9 mouse cellular contexts compared by ENCODE assay signal in genomic region chr1:73364300-73364683, GRCm38 (mm10).
A peak's percentile ranks its signal among the peaks of the same experiment; 100 is the strongest.
DNase-seq lines count a peak whose midpoint lies in the region; ATAC-seq lines count a peak whose summit lies in the region.
"Had no signal": no experiment of that assay in that cellular context is flagged by ENCODE, and none has a peak within 500 bp of the region (broad histone marks: within the 10 kb centered on the region; RNA-seq: fewer than 3 reads in every experiment).

No protein-coding gene starts in this region.

- 70% methylated on average over 7 of the region's 7 CpGs for WGBS in heart, embryonic 16.5 days
- WGBS in embryonic facial prominence, embryonic 10.5 days, result 63% methylated on average over 7 of the region's 7 CpGs
- WGBS in embryonic facial prominence, embryonic 14.5 days, result 56% methylated on average over 7 of the region's 7 CpGs
- 60% methylated on average over 7 of the region's 7 CpGs for WGBS in midbrain, embryonic 11.5 days

- peak overlapping the region; percentile 32 for H3K9ac ChIP-seq in heart, embryonic 16.5 days (ENCODE audit: low read length)
- H3K9ac ChIP-seq in embryonic facial prominence, embryonic 14.5 days (ENCODE audit: low read depth, low read length), result no peak overlapping the region
- no peak overlapping the region for H3K9ac ChIP-seq in midbrain, embryonic 11.5 days (ENCODE audit: low read length)

- H3K9me3 ChIP-seq in heart, embryonic 16.5 days (replicated peaks; ENCODE audit: control insufficient read depth, low read length), result no peaks in the 10 kb centered on the region
- H3K9me3 ChIP-seq in embryonic facial prominence, embryonic 10.5 days, result no peaks in the 10 kb centered on the region
- no peaks in the 10 kb centered on the region for H3K9me3 ChIP-seq in embryonic facial prominence, embryonic 14.5 days (ENCODE audit: control insufficient read depth, low read length)
- H3K9me3 ChIP-seq in midbrain, embryonic 11.5 days (ENCODE audit: control insufficient read depth, low read length), result no peaks in the 10 kb centered on the region

- peaks cover 48% of the 10 kb centered on the region for H3K4me1 ChIP-seq in heart, embryonic 16.5 days (ENCODE audit: control insufficient read depth, insufficient read depth, low read length)
- peaks cover 49% of the 10 kb centered on the region for H3K4me1 ChIP-seq in embryonic facial prominence, embryonic 10.5 days
- peaks cover 40% of the 10 kb centered on the region for H3K4me1 ChIP-seq in embryonic facial prominence, embryonic 14.5 days (ENCODE audit: control insufficient read depth, insufficient read depth, low read length)
- peaks cover 18% of the 10 kb centered on the region for H3K4me1 ChIP-seq in midbrain, embryonic 11.5 days (ENCODE audit: control insufficient read depth, insufficient read depth, low read length)

- no peak overlapping the region for H3K4me3 ChIP-seq in heart, embryonic 16.5 days (ENCODE audit: low read length)
- no peak overlapping the region for H3K4me3 ChIP-seq in embryonic facial prominence, embryonic 10.5 days
- H3K4me3 ChIP-seq in embryonic facial prominence, embryonic 14.5 days (ENCODE audit: low read depth, low read length), result no peak overlapping the region
- no peak overlapping the region for H3K4me3 ChIP-seq in midbrain, embryonic 11.5 days (ENCODE audit: low read depth, low read length)

- peak overlapping the region; percentile 93 for H3K27ac ChIP-seq in heart, embryonic 16.5 days (ENCODE audit: low read length)
- H3K27ac ChIP-seq in embryonic facial prominence, embryonic 10.5 days (replicated peaks), result peak overlapping the region; percentile 84
- peak overlapping the region; percentile 81 for H3K27ac ChIP-seq in embryonic facial prominence, embryonic 14.5 days (replicated peaks; ENCODE audit: low read depth, low read length)
- H3K27ac ChIP-seq in midbrain, embryonic 11.5 days (ENCODE audit: low read depth, low read length), result peak overlapping the region; percentile 12; the same call in 1 of the 2 replicates

- H3K36me3 ChIP-seq in heart, embryonic 16.5 days (ENCODE audit: control insufficient read depth, insufficient read depth), result no peaks in the 10 kb centered on the region
- no peaks in the 10 kb centered on the region for H3K36me3 ChIP-seq in embryonic facial prominence, embryonic 10.5 days (replicated peaks)
- no peaks in the 10 kb centered on the region for H3K36me3 ChIP-seq in embryonic facial prominence, embryonic 14.5 days (ENCODE audit: control insufficient read depth, insufficient read depth, low read length)
- H3K36me3 ChIP-seq in midbrain, embryonic 11.5 days (ENCODE audit: control insufficient read depth, insufficient read depth, low read length), result no peaks in the 10 kb centered on the region

- ATAC-seq in heart, embryonic 16.5 days (replicated peaks; ENCODE audit: extremely low read depth, insufficient read depth, low FRiP score), result no peak
- ATAC-seq in embryonic facial prominence, embryonic 14.5 days (ENCODE audit: low read depth), result no peak
- ATAC-seq in midbrain, embryonic 11.5 days (ENCODE audit: low FRiP score), result 0 out of 2 replicates have a peak, but pooled peaks have one; percentile 4

- H3K27me3 ChIP-seq in heart, embryonic 16.5 days (ENCODE audit: control insufficient read depth, insufficient read depth, low read length), result no peaks in the 10 kb centered on the region
- H3K27me3 ChIP-seq in embryonic facial prominence, embryonic 10.5 days (replicated peaks; ENCODE audit: low read depth, poor library complexity, severe bottlenecking), result no peaks in the 10 kb centered on the region
- H3K27me3 ChIP-seq in embryonic facial prominence, embryonic 14.5 days (replicated peaks; ENCODE audit: control insufficient read depth, insufficient read depth, low read length), result no peaks in the 10 kb centered on the region
- H3K27me3 ChIP-seq in midbrain, embryonic 11.5 days (ENCODE audit: control insufficient read depth, insufficient read depth, low read length), result no peaks in the 10 kb centered on the region

- H3K4me2 ChIP-seq in heart, embryonic 16.5 days (ENCODE audit: low read depth, low read length), result peak overlapping the region; percentile 47
- H3K4me2 ChIP-seq in embryonic facial prominence, embryonic 14.5 days (ENCODE audit: low read depth, low read length), result no peak overlapping the region
- no peak overlapping the region for H3K4me2 ChIP-seq in midbrain, embryonic 11.5 days

- intact Hi-C loops in left cerebral cortex, postnatal 36 days (cut with DNase I), result no loop called here

- no peak for DNase-seq in heart, postnatal 4 days
- DNase-seq in embryonic facial prominence, embryonic 10.5 days (ENCODE audit: low spot score), result peak; percentile 26
- no peak for DNase-seq in embryonic facial prominence, embryonic 14.5 days (ENCODE audit: low spot score)
- DNase-seq in midbrain, embryonic 11.5 days (ENCODE audit: low spot score, missing footprints), result peak; percentile 88
- DNase-seq in left cerebral cortex, postnatal 36 days (ENCODE audit: low spot score in 2 of 2), result no peak
- no peak for DNase-seq in MN1 (ENCODE audit: low spot score)
- no peak for DNase-seq in cerebellum, postnatal 36 days
- DNase-seq: thymus, postnatal 25 days had no signal

Comparison
In these comparisons a context has a peak if more than half of its experiments do, and no peak if none do; other contexts are left out.
1. DNase-seq: peak in embryonic facial prominence, embryonic 10.5 days (single experiment) and midbrain, embryonic 11.5 days (single experiment); none in heart, postnatal 4 days (single experiment), embryonic facial prominence, embryonic 14.5 days (single experiment), left cerebral cortex, postnatal 36 days (0 of 2), MN1 (single experiment) and cerebellum, postnatal 36 days (0 of 2).
2. H3K27ac ChIP-seq: peak in every context shown above with its lines; median percentile 93 in heart, embryonic 16.5 days; 84 in embryonic facial prominence, embryonic 10.5 days; 81 in embryonic facial prominence, embryonic 14.5 days; 12 in midbrain, embryonic 11.5 days.